Mouse (Mus musculus) heart, embryonic 12.5 days (tissue): ENCODE results near the gene AY074887. TPM values are rescaled to one million over a fixed set of nuclear protein-coding genes. Genes with fewer than 3 reads are reported as not detected.

ENCODE experiments used
- ATAC-seq: fragments of 200-750 bp; cut with Nextera tagmentation; 2 replicates; pipeline ENCODE4 v1.8.0; 2017; ENCODE audit warnings: moderate TSS enrichment, moderate library complexity; ENCODE audit not compliant: insufficient number of reproducible peaks, low FRiP score
- H3K27ac ChIP-seq: fragments of 300-500 bp; sonication (generic); 2 replicates; pipeline ENCODE4 v1.5.1; 2016; ENCODE audit warnings: mild to moderate bottlenecking, moderate library complexity; ENCODE audit not compliant: poor library complexity, severe bottlenecking
- H3K27me3 ChIP-seq: fragments of 300-500 bp; sonication (generic); replicated peaks from 2 replicates; pipeline ENCODE4 v1.6.1; 2016; ENCODE audit warnings: mild to moderate bottlenecking, moderate library complexity
- H3K36me3 ChIP-seq: fragments of 300-500 bp; sonication (generic); 2 replicates; pipeline ENCODE4 v1.6.1; 2016; ENCODE audit warnings: mild to moderate bottlenecking, moderate library complexity
- H3K4me1 ChIP-seq: fragments of 300-500 bp; sonication (generic); replicated peaks from 2 replicates; pipeline ENCODE4 v1.6.1; 2016; ENCODE audit warnings: mild to moderate bottlenecking
- H3K4me2 ChIP-seq: fragments of 300-500 bp; sonication (generic); 2 replicates; pipeline ENCODE4 v1.6.1; 2016; ENCODE audit warnings: mild to moderate bottlenecking, moderate library complexity
- H3K4me3 ChIP-seq: fragments of 300-500 bp; sonication (generic); 2 replicates; pipeline ENCODE4 v1.5.1; 2016; ENCODE audit warnings: mild to moderate bottlenecking
- H3K9ac ChIP-seq: fragments of 300-500 bp; sonication (generic); 2 replicates; pipeline ENCODE4 v1.6.1; 2016; ENCODE audit warnings: mild to moderate bottlenecking, moderate library complexity
- H3K9me3 ChIP-seq: fragments of 300-500 bp; sonication (generic); replicated peaks from 2 replicates; pipeline ENCODE4 v1.6.1; 2016; ENCODE audit warnings: mild to moderate bottlenecking, moderate library complexity
- WGBS: fragments of 180-500 bp; shearing (Covaris S2); methylation state at CpG from one replicate; pipeline ENCODE4 v1.1.7; 2016; 5-methylcytosine and 5-hydroxymethylcytosine counted together
- polyA plus RNA-seq: library from polyadenylated mRNA; unstranded; fragments of >200 nt; fragmentation: Nextera tagmentation; extraction: Ambion mirVana; gene quantifications from 2 replicates; pipeline ENCODE4 v1.2.1, GENCODE M21; 2016

The AY074887 gene
- polyA plus RNA-seq, 1 experiment from 2014 or later = 0.38 TPM

GRCm38 (mm10) chr9:54917010-54917677 is 33.7 kb downstream of the AY074887 start, which contains the start of gene Hykk:
Gene Hykk, plus strand, starts transcription at chr9:54917283.
- Histone ChIP-seq H3K27me3 (no peaks in the 10 kb centered on the region), H3K4me2 (peak within 1 kb of the TSS; percentile 93), H3K9ac (peak within 1 kb of the TSS; percentile 86), H3K27ac (peak within 1 kb of the TSS; percentile 15; the same call in 1 of the 2 replicates), H3K9me3 (peaks cover 4% of the 10 kb centered on the region; the same call in 1 of the 2 replicates), H3K4me3 (peak within 1 kb of the TSS; percentile 82), H3K4me1 (0 out of 2 replicates have a peak, but pooled peaks cover 4% of the 10 kb centered on the region), H3K36me3 (peaks cover 2% of the 10 kb centered on the region; the same call in 1 of the 2 replicates)
- ATAC-seq = peak; percentile 99
- WGBS = under 1% methylated on average over 34 of the region's 34 CpGs

- H3K9ac ChIP-seq = no peak overlapping the region
- H3K4me3 ChIP-seq = no peak overlapping the region
- H3K4me2 ChIP-seq = peak overlapping the region; percentile 93
- no peaks in the 10 kb centered on the region for H3K27me3 ChIP-seq
- H3K4me1 ChIP-seq = 0 out of 2 replicates have a peak, but pooled peaks cover 4% of the 10 kb centered on the region
- no peak overlapping the region for H3K27ac ChIP-seq
- ATAC-seq = peak; percentile 10; the same call in 1 of the 2 replicates
- peaks cover 4% of the 10 kb centered on the region; the same call in 1 of the 2 replicates for H3K9me3 ChIP-seq
- 67% methylated on average over 8 of the region's 8 CpGs for WGBS
- H3K36me3 ChIP-seq = peaks cover 3% of the 10 kb centered on the region
These were observed 34.4 kb downstream of the AY074887 start for GRCm38 (mm10) chr9:54916401-54916800.

GRCm38 (mm10) chr9:54915576-54915975 is 35.2 kb downstream of the AY074887 start:
- H3K27me3 ChIP-seq = no peaks in the 10 kb centered on the region
- H3K9me3 ChIP-seq = peaks cover 4% of the 10 kb centered on the region; the same call in 1 of the 2 replicates
- WGBS = 70% methylated on average over 7 of the region's 7 CpGs
- H3K4me3 ChIP-seq = no peak overlapping the region
- no peak for ATAC-seq
- H3K4me1 ChIP-seq = 0 out of 2 replicates have a peak, but pooled peaks cover 4% of the 10 kb centered on the region
- H3K4me2 ChIP-seq = no peak overlapping the region
- peaks cover 3% of the 10 kb centered on the region for H3K36me3 ChIP-seq
- H3K27ac ChIP-seq = no peak overlapping the region
- H3K9ac ChIP-seq = no peak overlapping the region

- no peaks in the 10 kb centered on the region for H3K9me3 ChIP-seq
- no peak overlapping the region for H3K9ac ChIP-seq
- H3K4me3 ChIP-seq = no peak overlapping the region
- no peak overlapping the region for H3K27ac ChIP-seq
- peaks cover 37% of the 10 kb centered on the region for H3K36me3 ChIP-seq
- H3K4me2 ChIP-seq = no peak overlapping the region
- H3K4me1 ChIP-seq = no peaks in the 10 kb centered on the region
- no peak for ATAC-seq
- H3K27me3 ChIP-seq = no peaks in the 10 kb centered on the region
- WGBS = 81% methylated on average over 5 of the region's 5 CpGs
These were observed 41.4 kb downstream of the AY074887 start for GRCm38 (mm10) chr9:54909446-54909845.

Other genes starting within 250 kb of the AY074887 start
- 99.5 and 101 TPM in 2 replicates for gene Wdr61, start 216.5 kb downstream of the AY074887 start, polyA plus RNA-seq
- 21.4 and 24.5 TPM in 2 replicates for gene Crabp1, start 186.2 kb downstream of the AY074887 start, polyA plus RNA-seq
- 36.0 and 37.1 TPM in 2 replicates for gene Ireb2, start 87.2 kb downstream of the AY074887 start, polyA plus RNA-seq
- 2.7 and 3.7 TPM in 2 replicates for gene Hykk, start 33.7 kb downstream of the AY074887 start, polyA plus RNA-seq
- gene Psma4, start 208 bp downstream of the AY074887 start, polyA plus RNA-seq = 237 and 247 TPM in 2 replicates
- gene Chrna5, start 29.9 kb upstream of the AY074887 start, polyA plus RNA-seq = 0.14 and 0.28 TPM in 2 replicates
- gene Chrna3, start 75.6 kb upstream of the AY074887 start, polyA plus RNA-seq = 0.13 TPM in 1 of 2 replicates, not detected in the other
- gene Chrnb4, start 97.8 kb upstream of the AY074887 start, polyA plus RNA-seq = 0.27 and 0.47 TPM in 2 replicates
- gene Ube2q2, start 197.9 kb upstream of the AY074887 start, polyA plus RNA-seq = 37.3 and 37.8 TPM in 2 replicates